Mouse (Mus musculus) thymus, adult 2 months (tissue): ENCODE data around the gene Polr2a.

Experiments used
- CTCF ChIP-seq: fragments of 200-500 bp; IDR thresholded peaks from 2 replicates; pipeline ENCODE4 v1.5.1; 2012; ENCODE audit warnings: mild to moderate bottlenecking, control low read depth, low read length, moderate library complexity, borderline replicate concordance; ENCODE audit not compliant: control insufficient read depth, poor library complexity, insufficient read depth; ENCODE audit errors: extremely low read depth
- POLR2A ChIP-seq: fragments of 200-500 bp; IDR thresholded peaks from 2 replicates; pipeline ENCODE4 v1.6.1; 2012; ENCODE audit warnings: mild to moderate bottlenecking, low read length, control low read depth, moderate library complexity; ENCODE audit not compliant: control insufficient read depth, poor library complexity, insufficient read depth; ENCODE audit errors: extremely low read depth

DNA sequence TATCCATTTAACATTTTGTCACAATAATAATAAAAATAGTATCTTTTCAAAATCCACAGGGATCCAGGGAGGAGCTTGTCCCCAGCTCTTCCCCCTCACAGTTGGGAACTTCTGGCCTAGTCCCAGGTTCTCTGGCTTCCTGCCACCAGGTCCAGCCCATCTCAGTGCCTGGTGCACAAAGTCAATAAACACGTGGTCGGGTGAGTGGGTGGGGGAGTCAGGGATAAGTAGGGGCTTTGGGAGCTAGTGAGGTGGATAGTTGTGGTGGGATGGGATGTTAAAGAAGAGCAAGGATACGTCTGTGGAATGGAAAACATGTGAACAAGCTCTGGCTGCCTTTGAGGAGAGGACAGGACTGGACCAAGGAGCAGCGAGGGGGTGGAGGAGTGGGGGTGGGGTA lies 72.1 kb downstream of the Polr2a start:
- TF ChIP-seq CTCF (no peak), POLR2A (no peak)
